Mouse (Mus musculus) C2C12 (cell line): ENCODE data around the gene Lcn9. TPM values are rescaled to one million over a fixed set of nuclear protein-coding genes. Genes with fewer than 3 reads are reported as not detected.

Source experiments
- H3K27me3 ChIP-seq: one replicate; pipeline ENCODE4 v1.6.1; 2011; ENCODE audit not compliant: control insufficient read depth, insufficient read depth, insufficient read length
- H3K36me3 ChIP-seq: one replicate; pipeline ENCODE4 v1.6.1; 2011; ENCODE audit not compliant: control insufficient read depth, insufficient read depth
- H3K4me3 ChIP-seq: one replicate; pipeline ENCODE4 v1.5.1; 2011; ENCODE audit warnings: mild to moderate bottlenecking, control low read depth; ENCODE audit not compliant: poor library complexity, insufficient read depth, severe bottlenecking
- H3K79me2 ChIP-seq: one replicate; pipeline ENCODE4 v1.6.1; 2011; ENCODE audit not compliant: control insufficient read depth, insufficient read depth
- H3K79me3 ChIP-seq: one replicate; pipeline ENCODE4 v1.6.1; 2011; ENCODE audit warnings: low read depth, control low read depth
- H3ac ChIP-seq: one replicate; pipeline ENCODE3; 2011; ENCODE audit warnings: low read depth; ENCODE audit not compliant: control insufficient read depth, insufficient read length
- CEBPB ChIP-seq: IDR thresholded peaks from one replicate; pipeline ENCODE4 v1.6.1; 2011; ENCODE audit warnings: low read depth, mild to moderate bottlenecking, control low read depth, moderate library complexity
- CTCF ChIP-seq: IDR thresholded peaks from one replicate; pipeline ENCODE4 v1.5.1; 2011; ENCODE audit not compliant: control insufficient read depth, insufficient read depth, insufficient read length
- FOSL1 ChIP-seq: IDR thresholded peaks from one replicate; pipeline ENCODE4 v1.8.0; 2011; ENCODE audit warnings: mild to moderate bottlenecking, low read length; ENCODE audit not compliant: poor library complexity, insufficient read depth, severe bottlenecking
- MAX ChIP-seq: IDR thresholded peaks from one replicate; pipeline ENCODE4 v1.6.1; 2011; ENCODE audit warnings: mild to moderate bottlenecking, control low read depth
- MYOD1 ChIP-seq: IDR thresholded peaks from one replicate; pipeline ENCODE4 v1.6.1; 2011; ENCODE audit warnings: low read depth; ENCODE audit not compliant: control insufficient read depth, insufficient read length
- MYOG ChIP-seq: IDR thresholded peaks from one replicate; pipeline ENCODE4 v1.6.1; 2011; ENCODE audit not compliant: control insufficient read depth, insufficient read length; ENCODE audit errors: extremely low read depth
- USF1 ChIP-seq: IDR thresholded peaks from one replicate; pipeline ENCODE4 v1.6.1; 2011; ENCODE audit warnings: low read depth, mild to moderate bottlenecking, control low read depth, moderate library complexity
- long read RNA-seq, 2 experiments: library from polyadenylated mRNA; unstranded; transcript quantifications; one replicate each; pipeline ENCODE4 v2.0.0; 2019 to 2020
- polyA plus RNA-seq: library from polyadenylated mRNA; unstranded; fragments of >200 nt; fragmentation: generic; extraction: Trizol; gene quantifications from one replicate; pipeline ENCODE4 v1.2.1, GENCODE M21; 2012; ENCODE audit warnings: missing spikeins

Gene Lcn9
- not detected for polyA plus RNA-seq
- long read RNA-seq, experiment 1: 0 reads
- long read RNA-seq, experiment 2: 0 reads

GRCm38 (mm10) chr2:25822806-25823205 is at the start of gene Lcn9:
Gene Lcn9, plus strand, starts transcription at chr2:25823153.
- H3K79me3 ChIP-seq: no peaks in the 10 kb centered on the region
- no peak within 1 kb of the TSS for H3ac ChIP-seq
- no peaks in the 10 kb centered on the region for H3K36me3 ChIP-seq
- H3K27me3 ChIP-seq: peaks cover 41% of the 10 kb centered on the region
- H3K79me2 ChIP-seq: no peaks in the 10 kb centered on the region
- TF ChIP-seq CTCF (no peak), USF1 (no peak), MAX (no peak), CEBPB (no peak)
- no peak within 1 kb of the TSS for H3K4me3 ChIP-seq

- H3K36me3 ChIP-seq: no peaks in the 10 kb centered on the region
- H3K79me2 ChIP-seq: no peaks in the 10 kb centered on the region
- no peaks in the 10 kb centered on the region for H3K79me3 ChIP-seq
- no peak overlapping the region for H3K4me3 ChIP-seq
- peaks cover 32% of the 10 kb centered on the region for H3K27me3 ChIP-seq
- no peak overlapping the region for H3ac ChIP-seq
- TF ChIP-seq CTCF: no peak
- TF ChIP-seq USF1: no peak
- no peak for TF ChIP-seq FOSL1
- no peak for TF ChIP-seq MYOD1
- TF ChIP-seq CEBPB: no peak
- TF ChIP-seq MYOG: no peak
- no peak for TF ChIP-seq MAX
Measured at GRCm38 (mm10) chr2:25773507-25773906, 49.4 kb upstream of the Lcn9 start.

GRCm38 (mm10) chr2:25774640-25775039 is 48.3 kb upstream of the Lcn9 start:
- peaks cover 28% of the 10 kb centered on the region for H3K27me3 ChIP-seq
- H3ac ChIP-seq: no peak overlapping the region
- H3K79me3 ChIP-seq: no peaks in the 10 kb centered on the region
- no peaks in the 10 kb centered on the region for H3K36me3 ChIP-seq
- H3K4me3 ChIP-seq: no peak overlapping the region
- no peaks in the 10 kb centered on the region for H3K79me2 ChIP-seq
- TF ChIP-seq CTCF (no peak), USF1 (no peak), CEBPB (no peak), MYOG (no peak), MYOD1 (no peak), FOSL1 (no peak), MAX (no peak)

- Histone ChIP-seq H3K79me3 (no peaks in the 10 kb centered on the region), H3K4me3 (no peak overlapping the region), H3K79me2 (no peaks in the 10 kb centered on the region), H3K36me3 (no peaks in the 10 kb centered on the region), H3ac (no peak overlapping the region), H3K27me3 (peaks cover 28% of the 10 kb centered on the region)
- TF ChIP-seq USF1 (no peak), MYOG (no peak), FOSL1 (no peak), CEBPB (no peak), MYOD1 (no peak)
Measured at GRCm38 (mm10) chr2:25775991-25776390, 47.0 kb upstream of the Lcn9 start.

- Histone ChIP-seq H3K4me3 (no peak within 1 kb of the TSS), H3K79me2 (no peaks in the 10 kb centered on the region), H3K36me3 (no peaks in the 10 kb centered on the region), H3ac (no peak within 1 kb of the TSS), H3K27me3 (peaks cover 23% of the 10 kb centered on the region), H3K79me3 (no peaks in the 10 kb centered on the region)
- no peak for TF ChIP-seq CEBPB
- no peak for TF ChIP-seq CTCF
- TF ChIP-seq MAX: no peak
- no peak for TF ChIP-seq MYOD1
- TF ChIP-seq MYOG: no peak
- TF ChIP-seq FOSL1: no peak
- no peak for TF ChIP-seq USF1
Measured at GRCm38 (mm10) chr2:25776717-25777116, 46.2 kb upstream of the Lcn9 start, which contains the start of gene Lcn11. Gene Lcn11, plus strand, starts transcription at chr2:25777017.

- no peaks in the 10 kb centered on the region for H3K36me3 ChIP-seq
- H3K4me3 ChIP-seq: no peak overlapping the region
- TF ChIP-seq USF1 (no peak), FOSL1 (no peak), MYOG (no peak), MYOD1 (no peak), CEBPB (no peak), MAX (no peak)
- H3ac ChIP-seq: no peak overlapping the region
- no peaks in the 10 kb centered on the region for H3K79me3 ChIP-seq
- H3K27me3 ChIP-seq: peaks cover 36% of the 10 kb centered on the region
- no peaks in the 10 kb centered on the region for H3K79me2 ChIP-seq
Measured at GRCm38 (mm10) chr2:25779076-25779475, 43.9 kb upstream of the Lcn9 start.

- Histone ChIP-seq H3K79me3 (no peaks in the 10 kb centered on the region), H3K79me2 (no peaks in the 10 kb centered on the region), H3K36me3 (no peaks in the 10 kb centered on the region), H3K4me3 (no peak overlapping the region), H3ac (no peak overlapping the region), H3K27me3 (peaks cover 37% of the 10 kb centered on the region)
- TF ChIP-seq USF1 (no peak), MYOG (no peak), MAX (no peak), MYOD1 (no peak)
Measured at GRCm38 (mm10) chr2:25780921-25781320, 42.0 kb upstream of the Lcn9 start.
